Mouse (Mus musculus): ENCODE measurements around the gene Prune2.

GRCm38 (mm10) chr19:17143245-17143644, 187.3 kb downstream of the Prune2 start:
- TF ChIP-seq CTCF (IDR thresholded peaks at IDR 0.05; ENCODE audit: extremely low read depth, insufficient read depth, insufficient read length, insufficient replicate concordance): no peak
- no peak for TF ChIP-seq POLR2A (IDR thresholded peaks at IDR 0.05; ENCODE audit: low read depth, low read length)

All from spleen, adult 2 months (tissue).